8 mouse cellular contexts compared by ENCODE assay signal in the genomic region with DNA sequence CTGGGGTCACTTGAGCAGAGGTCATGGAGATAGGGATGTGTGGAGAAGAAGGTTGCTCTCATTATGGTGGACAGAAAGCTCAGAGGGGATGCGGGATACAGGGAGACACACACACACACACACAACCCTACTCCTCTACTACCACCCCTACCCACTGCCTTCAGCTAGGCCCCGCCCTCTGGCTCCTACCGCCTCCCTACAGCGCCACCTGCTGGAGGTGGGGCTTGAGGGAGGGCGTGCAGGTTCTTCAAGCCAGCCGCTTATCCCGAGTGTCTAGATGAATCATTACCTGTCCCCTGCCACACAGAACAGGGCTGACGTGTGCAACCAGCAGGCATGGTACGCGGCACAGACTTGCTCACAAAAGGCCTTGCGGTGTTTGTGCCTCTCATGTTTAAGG. TPM values are rescaled to one million over a fixed set of nuclear protein-coding genes. Genes with fewer than 3 reads are reported as not detected.
A peak's percentile ranks its signal among the peaks of the same experiment; 100 is the strongest.
DNase-seq lines count a peak whose midpoint lies in the region; ATAC-seq and TF ChIP-seq lines count a peak whose summit lies in the region.

No protein-coding gene starts in this region.

- DNase-seq in 3T3-L1 (ENCODE audit: low read depth, low spot score): peak; percentile 81
- peak; percentile 71 for DNase-seq in Muller cell, postnatal 12 days (ENCODE audit: inconsistent ontology term)
- peak; percentile 77 for DNase-seq in cerebellum, adult 9-11 months
- peak; percentile 58 to 79 for DNase-seq in gastrocnemius, adult 8-10 months (ENCODE audit: low spot score in 2 of 2)
- DNase-seq in liver, embryonic 14.5 days (ENCODE audit: low read depth in 3 of 3, low spot score in 3 of 3): peak; percentile 44 to 49 (median 48)
- DNase-seq in ovary, postnatal 14 days (ENCODE audit: low spot score): peak; percentile 79
- DNase-seq in thymus, postnatal 10 days (ENCODE audit: low spot score in 2 of 2): peak; percentile 73 to 90

- TF ChIP-seq CTCF in liver, embryonic 14.5 days (IDR thresholded peaks at IDR 0.05; ENCODE audit: low read depth): peak; percentile 94

- 41% methylated on average over 11 of the region's 11 CpGs for WGBS in kidney, embryonic 15.5 days
- 30% methylated on average over 11 of the region's 11 CpGs for WGBS in liver, embryonic 14.5 days (ENCODE audit: insufficient replicate concordance)

- H3K27me3 ChIP-seq in kidney, embryonic 15.5 days: peaks cover 6% of the 10 kb centered on the region; the same call in 1 of the 2 replicates
- no peaks in the 10 kb centered on the region; the same call in 1 of the 2 replicates for H3K27me3 ChIP-seq in liver, embryonic 14.5 days (ENCODE audit: control insufficient read depth, insufficient read depth, low read length)

- H3K9ac ChIP-seq in kidney, embryonic 15.5 days: no peak overlapping the region
- H3K9ac ChIP-seq in liver, embryonic 14.5 days (replicated peaks): no peak overlapping the region

- H3K9me3 ChIP-seq in kidney, embryonic 15.5 days (replicated peaks): no peaks in the 10 kb centered on the region
- H3K9me3 ChIP-seq in liver, embryonic 14.5 days (ENCODE audit: control insufficient read depth, low read length): no peaks in the 10 kb centered on the region

- H3K27ac ChIP-seq in kidney, embryonic 15.5 days: no peak overlapping the region
- H3K27ac ChIP-seq in liver, embryonic 14.5 days: no peak overlapping the region

- H3K4me1 ChIP-seq in kidney, embryonic 15.5 days: peaks cover 32% of the 10 kb centered on the region
- H3K4me1 ChIP-seq in liver, embryonic 14.5 days (replicated peaks; ENCODE audit: control insufficient read depth in 2 of 2, insufficient read depth in 2 of 2, low read length in 1 of 2): no peaks in the 10 kb centered on the region

- H3K4me2 ChIP-seq in kidney, embryonic 15.5 days: no peak overlapping the region
- no peak overlapping the region for H3K4me2 ChIP-seq in liver, embryonic 14.5 days (ENCODE audit: low read depth)

- no peaks in the 10 kb centered on the region for H3K36me3 ChIP-seq in kidney, embryonic 15.5 days
- no peaks in the 10 kb centered on the region for H3K36me3 ChIP-seq in liver, embryonic 14.5 days (replicated peaks; ENCODE audit: control insufficient read depth, insufficient read depth, low read depth)

- no peak for TF ChIP-seq EP300 in liver, embryonic 14.5 days (IDR thresholded peaks at IDR 0.05; ENCODE audit: low read depth)

- H3K4me3 ChIP-seq in kidney, embryonic 15.5 days (replicated peaks): no peak overlapping the region
- no peak overlapping the region for H3K4me3 ChIP-seq in liver, embryonic 14.5 days (ENCODE audit: insufficient read depth in 1 of 2, low read depth in 2 of 2, low read length in 2 of 2)

- ATAC-seq in kidney, embryonic 15.5 days (replicated peaks; ENCODE audit: low FRiP score): peak; percentile 38; the same call in 1 of the 2 replicates
- peak; percentile 41; the same call in 1 of the 2 replicates for ATAC-seq in liver, embryonic 14.5 days (ENCODE audit: insufficient read depth)

RNA-seq across cellular contexts. Expression of gene Ncor2, which starts 10.6 kb away (rescaled TPM):
- total RNA-seq in gastrocnemius, adult 8-10 months (2022): 100 to 1,000 TPM in 1 of 4 experiments, 10 to 100 TPM in 3; 93.5 to 117 (median 97.9) TPM
- polyA plus RNA-seq in kidney, embryonic 15.5 days (2015; fragmentation: Nextera tagmentation; extraction: Ambion mirVana): 27.5 and 28.8 TPM in 2 replicates
- polyA plus RNA-seq in liver, embryonic 14.5 days (2012; rRNA removed): 4.1 and 4.4 TPM in 2 replicates
- polyA plus RNA-seq in liver, embryonic 14.5 days (2014; fragmentation: Nextera tagmentation; extraction: Ambion mirVana): 3.2 and 3.5 TPM in 2 replicates
